Mouse (Mus musculus): ENCODE results near the gene Pif1. TPM values are rescaled to one million over a fixed set of nuclear protein-coding genes. Genes with fewer than 3 reads are reported as not detected.

Pif1 gene
- polyA plus RNA-seq, 1 experiment from 2014 or later = 3.6 TPM

- no peak overlapping the region for H3K4me3 ChIP-seq
- WGBS = 82% methylated on average over 5 of the region's 5 CpGs
- H3K4me2 ChIP-seq = no peak overlapping the region
- H3K27ac ChIP-seq (replicated peaks) = no peak overlapping the region
- no peaks in the 10 kb centered on the region for H3K27me3 ChIP-seq
- peaks cover 20% of the 10 kb centered on the region for H3K4me1 ChIP-seq (replicated peaks)
- no peak overlapping the region for H3K9ac ChIP-seq
- no peak for ATAC-seq (ENCODE audit: low FRiP score, low read depth)
- H3K36me3 ChIP-seq = no peaks in the 10 kb centered on the region
- H3K9me3 ChIP-seq = no peaks in the 10 kb centered on the region
These were observed 37.3 kb upstream of the Pif1 start for GRCm38 (mm10) chr9:65549643-65550042.

GRCm38 (mm10) chr9:65550079-65550831 lies 36.7 kb upstream of the Pif1 start:
- Histone ChIP-seq H3K36me3 (no peaks in the 10 kb centered on the region), H3K9ac (no peak overlapping the region), H3K4me2 (no peak overlapping the region), H3K4me1 (replicated peaks) (peaks cover 20% of the 10 kb centered on the region), H3K27me3 (no peaks in the 10 kb centered on the region), H3K27ac (replicated peaks) (no peak overlapping the region), H3K4me3 (no peak overlapping the region), H3K9me3 (no peaks in the 10 kb centered on the region)
- WGBS = 33% methylated on average over 7 of the region's 7 CpGs
- ATAC-seq (ENCODE audit: low FRiP score, low read depth) = no peak

GRCm38 (mm10) chr9:65551035-65551434 lies 35.9 kb upstream of the Pif1 start:
- 37% methylated on average over 5 of the region's 5 CpGs for WGBS
- Histone ChIP-seq H3K9ac (no peak overlapping the region), H3K4me1 (replicated peaks) (peaks cover 15% of the 10 kb centered on the region), H3K9me3 (no peaks in the 10 kb centered on the region), H3K27me3 (no peaks in the 10 kb centered on the region), H3K4me3 (no peak overlapping the region), H3K27ac (replicated peaks) (no peak overlapping the region), H3K36me3 (no peaks in the 10 kb centered on the region), H3K4me2 (no peak overlapping the region)
- peak; percentile 56; the same call in 1 of the 2 replicates for ATAC-seq (ENCODE audit: low FRiP score, low read depth)

GRCm38 (mm10) chr9:65552141-65552540 lies 34.8 kb upstream of the Pif1 start:
- H3K4me1 ChIP-seq (replicated peaks) = peaks cover 15% of the 10 kb centered on the region
- WGBS = 89% methylated on average over 5 of the region's 5 CpGs
- no peak overlapping the region for H3K9ac ChIP-seq
- H3K36me3 ChIP-seq = 0 out of 2 replicates have a peak, but pooled peaks cover 5% of the 10 kb centered on the region
- no peaks in the 10 kb centered on the region for H3K9me3 ChIP-seq
- H3K4me3 ChIP-seq = no peak overlapping the region
- ATAC-seq (ENCODE audit: low FRiP score, low read depth) = no peak
- H3K4me2 ChIP-seq = no peak overlapping the region
- no peaks in the 10 kb centered on the region for H3K27me3 ChIP-seq
- no peak overlapping the region for H3K27ac ChIP-seq (replicated peaks)

GRCm38 (mm10) chr9:65552711-65553110 lies 34.2 kb upstream of the Pif1 start:
- Histone ChIP-seq H3K4me2 (no peak overlapping the region), H3K27ac (replicated peaks) (no peak overlapping the region), H3K4me3 (no peak overlapping the region), H3K9me3 (no peaks in the 10 kb centered on the region), H3K36me3 (0 out of 2 replicates have a peak, but pooled peaks cover 5% of the 10 kb centered on the region), H3K4me1 (replicated peaks) (peaks cover 15% of the 10 kb centered on the region), H3K27me3 (no peaks in the 10 kb centered on the region), H3K9ac (no peak overlapping the region)
- 92% methylated on average over 2 of the region's 2 CpGs for whole genome bisulfite sequencing
- no peak for ATAC-seq (ENCODE audit: low FRiP score, low read depth)

- WGBS = 14% methylated on average over 5 of the region's 5 CpGs
- H3K9ac ChIP-seq = no peak overlapping the region
- no peaks in the 10 kb centered on the region for H3K27me3 ChIP-seq
- H3K4me2 ChIP-seq = no peak overlapping the region
- no peak for ATAC-seq (ENCODE audit: low FRiP score, low read depth)
- H3K4me3 ChIP-seq = no peak overlapping the region
- H3K36me3 ChIP-seq = 0 out of 2 replicates have a peak, but pooled peaks cover 5% of the 10 kb centered on the region
- H3K4me1 ChIP-seq (replicated peaks) = peaks cover 8% of the 10 kb centered on the region
- no peak overlapping the region for H3K27ac ChIP-seq (replicated peaks)
- no peaks in the 10 kb centered on the region for H3K9me3 ChIP-seq
These were observed 32.0 kb upstream of the Pif1 start for GRCm38 (mm10) chr9:65555001-65555405.

GRCm38 (mm10) chr9:65555621-65556020 lies 31.3 kb upstream of the Pif1 start:
- Histone ChIP-seq H3K4me3 (no peak overlapping the region), H3K36me3 (0 out of 2 replicates have a peak, but pooled peaks cover 5% of the 10 kb centered on the region), H3K9ac (no peak overlapping the region), H3K27ac (replicated peaks) (no peak overlapping the region), H3K4me1 (replicated peaks) (peaks cover 5% of the 10 kb centered on the region; the same call in 1 of the 2 replicates), H3K9me3 (no peaks in the 10 kb centered on the region), H3K4me2 (no peak overlapping the region), H3K27me3 (no peaks in the 10 kb centered on the region)
- 87% methylated on average over 4 of the region's 4 CpGs for WGBS
- ATAC-seq (ENCODE audit: low FRiP score, low read depth) = no peak

- ATAC-seq (ENCODE audit: low FRiP score, low read depth) = no peak
- peaks cover 6% of the 10 kb centered on the region; the same call in 1 of the 2 replicates for H3K4me1 ChIP-seq (replicated peaks)
- no peak overlapping the region for H3K27ac ChIP-seq (replicated peaks)
- 0 out of 2 replicates have a peak, but pooled peaks cover 5% of the 10 kb centered on the region for H3K36me3 ChIP-seq
- H3K4me3 ChIP-seq = no peak overlapping the region
- no peak overlapping the region for H3K4me2 ChIP-seq
- H3K27me3 ChIP-seq = no peaks in the 10 kb centered on the region
- WGBS = 93% methylated on average over 8 of the region's 8 CpGs
- H3K9me3 ChIP-seq = no peaks in the 10 kb centered on the region
- H3K9ac ChIP-seq = no peak overlapping the region
These were observed 30.6 kb upstream of the Pif1 start for GRCm38 (mm10) chr9:65556349-65556748.

- no peak overlapping the region for H3K27ac ChIP-seq (replicated peaks)
- H3K9me3 ChIP-seq = no peaks in the 10 kb centered on the region
These were observed 30.0 kb upstream of the Pif1 start for GRCm38 (mm10) chr9:65556979-65557378.

GRCm38 (mm10) chr9:65558806-65559205 lies 28.2 kb upstream of the Pif1 start:
- 94% methylated on average over 6 of the region's 6 CpGs for WGBS
- Histone ChIP-seq H3K9me3 (no peaks in the 10 kb centered on the region), H3K27ac (replicated peaks) (no peak overlapping the region), H3K4me2 (no peak overlapping the region), H3K36me3 (0 out of 2 replicates have a peak, but pooled peaks cover 5% of the 10 kb centered on the region), H3K9ac (no peak overlapping the region), H3K27me3 (no peaks in the 10 kb centered on the region), H3K4me3 (no peak overlapping the region), H3K4me1 (replicated peaks) (peaks cover 16% of the 10 kb centered on the region; the same call in 1 of the 2 replicates)
- ATAC-seq (ENCODE audit: low FRiP score, low read depth) = no peak

More at GRCm38 (mm10) chr9:65556979-65557378, 30.0 kb upstream of the Pif1 start:
- Histone ChIP-seq H3K27me3 (no peaks in the 10 kb centered on the region), H3K9ac (no peak overlapping the region), H3K4me3 (no peak overlapping the region), H3K4me2 (no peak overlapping the region), H3K36me3 (0 out of 2 replicates have a peak, but pooled peaks cover 5% of the 10 kb centered on the region), H3K4me1 (replicated peaks) (peaks cover 12% of the 10 kb centered on the region; the same call in 1 of the 2 replicates)
- 98% methylated on average over 5 of the region's 5 CpGs for WGBS
- no peak for ATAC-seq (ENCODE audit: low FRiP score, low read depth)

GRCm38 (mm10) chr9:65561016-65561415 lies 25.9 kb upstream of the Pif1 start:
- Histone ChIP-seq H3K9me3 (no peaks in the 10 kb centered on the region), H3K9ac (no peak overlapping the region), H3K27me3 (no peaks in the 10 kb centered on the region), H3K36me3 (0 out of 2 replicates have a peak, but pooled peaks cover 5% of the 10 kb centered on the region), H3K27ac (replicated peaks) (no peak overlapping the region), H3K4me1 (replicated peaks) (peaks cover 16% of the 10 kb centered on the region; the same call in 1 of the 2 replicates), H3K4me2 (no peak overlapping the region), H3K4me3 (no peak overlapping the region)
- WGBS = 69% methylated on average over 4 of the region's 4 CpGs
- ATAC-seq (ENCODE audit: low FRiP score, low read depth) = 0 out of 2 replicates have a peak, but pooled peaks have one; percentile 74

GRCm38 (mm10) chr9:65562081-65562506 lies 24.9 kb upstream of the Pif1 start:
- WGBS = 24% methylated on average over 4 of the region's 4 CpGs
- Histone ChIP-seq H3K36me3 (no peaks in the 10 kb centered on the region), H3K9ac (no peak overlapping the region), H3K9me3 (no peaks in the 10 kb centered on the region), H3K4me3 (no peak overlapping the region), H3K4me1 (replicated peaks) (peaks cover 16% of the 10 kb centered on the region; the same call in 1 of the 2 replicates), H3K27me3 (no peaks in the 10 kb centered on the region), H3K27ac (replicated peaks) (no peak overlapping the region), H3K4me2 (no peak overlapping the region)
- ATAC-seq (ENCODE audit: low FRiP score, low read depth) = 0 out of 2 replicates have a peak, but pooled peaks have one; percentile 61

Measured in hindbrain, embryonic 15.5 days (tissue).